Mouse (Mus musculus) megakaryocyte, embryonic 14.5 days (primary cell): Measurements from ENCODE around the gene Olfr1373. TPM values are rescaled to one million over a fixed set of nuclear protein-coding genes. Genes with fewer than 3 reads are reported as not detected.
A peak's percentile ranks its signal among the peaks of the same experiment; 100 is the strongest.

Experiments used
- H3K27me3 ChIP-seq: replicated peaks from 2 replicates; pipeline ENCODE3; 2012; ENCODE audit warnings: inconsistent platforms
- H3K36me3 ChIP-seq: replicated peaks from 2 replicates; pipeline ENCODE3; 2012; ENCODE audit warnings: low read length, inconsistent platforms, mixed read lengths
- H3K4me1 ChIP-seq: 2 replicates; pipeline ENCODE4 v1.6.1; 2012; ENCODE audit warnings: inconsistent platforms
- H3K4me3 ChIP-seq: replicated peaks from 2 replicates; pipeline ENCODE3; 2012; ENCODE audit warnings: moderate library complexity, mild to moderate bottlenecking, inconsistent platforms
- H3K9me3 ChIP-seq: 2 replicates; pipeline ENCODE4 v1.6.1; 2012; ENCODE audit warnings: inconsistent platforms
- FLI1 ChIP-seq: IDR thresholded peaks from 2 replicates; pipeline ENCODE4 v1.6.1; 2012; ENCODE audit warnings: low read length, inconsistent platforms, mixed read lengths
- GATA1 ChIP-seq: IDR thresholded peaks from 3 replicates; pipeline ENCODE4 v1.6.1; 2012; ENCODE audit warnings: mixed read lengths, low read length, inconsistent platforms, borderline replicate concordance
- polyA plus RNA-seq: library from polyadenylated mRNA; stranded (reverse); fragments of >175 nt; gene quantifications from 2 replicates; pipeline ENCODE4 v1.2.3, GENCODE M21; 2012; ENCODE audit warnings: low replicate concordance; ENCODE audit not compliant: insufficient read depth

Gene Olfr1373
- polyA plus RNA-seq, 1 experiment, result not detected

- no peak overlapping the region for H3K4me3 ChIP-seq
- H3K36me3 ChIP-seq, result peaks cover 36% of the 10 kb centered on the region
- TF ChIP-seq GATA1 (no peak), FLI1 (no peak)
- no peaks in the 10 kb centered on the region for H3K27me3 ChIP-seq
- peaks cover 79% of the 10 kb centered on the region for H3K4me1 ChIP-seq
- no peaks in the 10 kb centered on the region for H3K9me3 ChIP-seq
Measured at GRCm38 (mm10) chr11:52106438-52106837, 38.9 kb downstream of the Olfr1373 start.

- no peaks in the 10 kb centered on the region for H3K9me3 ChIP-seq
- peaks cover 37% of the 10 kb centered on the region for H3K36me3 ChIP-seq
- no peak for TF ChIP-seq FLI1
- TF ChIP-seq GATA1, result no peak
- no peaks in the 10 kb centered on the region for H3K27me3 ChIP-seq
- peaks cover 79% of the 10 kb centered on the region for H3K4me1 ChIP-seq
- no peak overlapping the region for H3K4me3 ChIP-seq
Measured at GRCm38 (mm10) chr11:52106037-52106436, 39.3 kb downstream of the Olfr1373 start.

GRCm38 (mm10) chr11:52105503-52105902 lies 39.8 kb downstream of the Olfr1373 start:
- Histone ChIP-seq H3K4me3 (no peak overlapping the region), H3K9me3 (no peaks in the 10 kb centered on the region), H3K36me3 (peaks cover 40% of the 10 kb centered on the region), H3K27me3 (no peaks in the 10 kb centered on the region), H3K4me1 (peaks cover 82% of the 10 kb centered on the region)
- TF ChIP-seq GATA1 (no peak), FLI1 (no peak)

GRCm38 (mm10) chr11:52102977-52103376 lies 42.4 kb downstream of the Olfr1373 start:
- Histone ChIP-seq H3K9me3 (no peaks in the 10 kb centered on the region), H3K27me3 (no peaks in the 10 kb centered on the region), H3K4me1 (peaks cover 70% of the 10 kb centered on the region), H3K36me3 (peaks cover 31% of the 10 kb centered on the region), H3K4me3 (peak overlapping the region; percentile 62)
- TF ChIP-seq GATA1, result no peak
- TF ChIP-seq FLI1, result no peak

GRCm38 (mm10) chr11:52099771-52100219 lies 45.5 kb downstream of the Olfr1373 start:
- peaks cover 76% of the 10 kb centered on the region for H3K4me1 ChIP-seq
- TF ChIP-seq GATA1 (no peak), FLI1 (no peak)
- H3K9me3 ChIP-seq, result no peaks in the 10 kb centered on the region

GRCm38 (mm10) chr11:52099031-52099761 lies 46.1 kb downstream of the Olfr1373 start:
- Histone ChIP-seq H3K27me3 (no peaks in the 10 kb centered on the region), H3K9me3 (no peaks in the 10 kb centered on the region), H3K4me1 (peaks cover 76% of the 10 kb centered on the region), H3K36me3 (peaks cover 22% of the 10 kb centered on the region), H3K4me3 (peak overlapping the region; percentile 98)
- TF ChIP-seq GATA1 (no peak), FLI1 (no peak)

More at GRCm38 (mm10) chr11:52099771-52100219, 45.5 kb downstream of the Olfr1373 start:
- Histone ChIP-seq H3K36me3 (peaks cover 24% of the 10 kb centered on the region), H3K4me3 (peak overlapping the region; percentile 98), H3K27me3 (no peaks in the 10 kb centered on the region)

- no peak for TF ChIP-seq GATA1
- no peak for TF ChIP-seq FLI1
- no peaks in the 10 kb centered on the region for H3K27me3 ChIP-seq
- peaks cover 21% of the 10 kb centered on the region for H3K36me3 ChIP-seq
- peaks cover 69% of the 10 kb centered on the region for H3K4me1 ChIP-seq
- H3K4me3 ChIP-seq, result peak within 1 kb of the TSS; percentile 98
- no peaks in the 10 kb centered on the region for H3K9me3 ChIP-seq
Measured at GRCm38 (mm10) chr11:52098398-52098946, 46.9 kb downstream of the Olfr1373 start, which contains the start of gene Ppp2ca. Gene Ppp2ca (plus strand): TSS chr11:52098681.

GRCm38 (mm10) chr11:52097596-52097995 lies 47.7 kb downstream of the Olfr1373 start:
- H3K36me3 ChIP-seq, result peaks cover 17% of the 10 kb centered on the region
- H3K27me3 ChIP-seq, result no peaks in the 10 kb centered on the region
- H3K4me1 ChIP-seq, result peaks cover 60% of the 10 kb centered on the region
- TF ChIP-seq GATA1 (no peak), FLI1 (no peak)
- H3K4me3 ChIP-seq, result peak overlapping the region; percentile 98
- no peaks in the 10 kb centered on the region for H3K9me3 ChIP-seq

GRCm38 (mm10) chr11:52097016-52097415 lies 48.3 kb downstream of the Olfr1373 start:
- Histone ChIP-seq H3K36me3 (peaks cover 16% of the 10 kb centered on the region), H3K27me3 (no peaks in the 10 kb centered on the region), H3K4me3 (peak overlapping the region; percentile 98), H3K9me3 (no peaks in the 10 kb centered on the region), H3K4me1 (peaks cover 54% of the 10 kb centered on the region)
- TF ChIP-seq GATA1, result no peak
- no peak for TF ChIP-seq FLI1

Other genes with a start within 250 kb of the Olfr1373 start
- 17.5 and 17.7 TPM in 2 replicates for gene Cdkn2aipnl, start 177.9 kb downstream of the Olfr1373 start, polyA plus RNA-seq
- gene Ube2b, start 144.8 kb downstream of the Olfr1373 start, polyA plus RNA-seq, result 39.2 and 171 TPM in 2 replicates
- gene Cdkl3, start 141.3 kb downstream of the Olfr1373 start, polyA plus RNA-seq, result 1.3 TPM in 1 of 2 replicates, not detected in the other
- 4.4 and 8.0 TPM in 2 replicates for gene Ppp2ca, start 46.8 kb downstream of the Olfr1373 start, polyA plus RNA-seq
- not detected in 2 replicates for gene Olfr1371, start 68.5 kb upstream of the Olfr1373 start, polyA plus RNA-seq
- 1.6 and 14.4 TPM in 2 replicates for gene Skp1a, start 86.5 kb upstream of the Olfr1373 start, polyA plus RNA-seq
- 0.38 TPM in 1 of 2 replicates, not detected in the other for gene Tcf7, start 137.5 kb upstream of the Olfr1373 start, polyA plus RNA-seq
- 11.2 and 27.3 TPM in 2 replicates for gene Vdac1, start 215.3 kb upstream of the Olfr1373 start, polyA plus RNA-seq